Mouse (Mus musculus): ENCODE data around the gene Tnik.
A peak's percentile ranks its signal among the peaks of the same experiment; 100 is the strongest.

Gene Tnik

GRCm38 (mm10) chr3:28408859-28409459 is 145.9 kb downstream of the Tnik start:
- Histone ChIP-seq H3K4me3 (replicated peaks; ENCODE audit: low read length) (no peak overlapping the region), H3K27me3 (ENCODE audit: insufficient read depth, low read length) (no peaks in the 10 kb centered on the region), H3K9me3 (ENCODE audit: low read length) (no peaks in the 10 kb centered on the region), H3K4me1 (replicated peaks; ENCODE audit: low read depth, low read length) (peaks cover 14% of the 10 kb centered on the region), H3K36me3 (ENCODE audit: insufficient read depth, low read length) (no peaks in the 10 kb centered on the region)
- TF ChIP-seq NANOG (IDR thresholded peaks at IDR 0.05; ENCODE audit: borderline replicate concordance, low read length) (no peak), CTCF (conservative IDR thresholded peaks at IDR 0.05; ENCODE audit: low read length) (no peak), POU5F1 (IDR thresholded peaks at IDR 0.05; ENCODE audit: borderline replicate concordance, low read length) (no peak)

DNA sequence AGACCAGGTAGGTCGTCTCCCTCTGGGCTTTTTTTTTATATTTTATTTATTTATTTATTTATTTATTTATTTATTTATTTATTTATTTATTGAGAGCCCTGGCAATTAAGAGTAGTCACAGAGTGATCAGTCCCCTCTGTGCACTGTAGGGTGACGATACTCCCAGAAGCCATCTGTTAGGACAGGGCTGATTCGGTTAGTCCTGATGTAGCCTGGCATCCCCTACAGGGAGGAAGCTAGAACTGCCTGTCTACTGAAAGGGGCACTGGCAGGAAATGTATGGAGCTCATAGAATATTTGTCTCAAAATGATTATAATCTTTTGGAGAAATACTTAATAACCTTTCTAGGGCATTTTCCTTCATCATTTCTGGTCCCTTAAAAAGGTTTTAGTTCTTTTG is 147.3 kb downstream of the Tnik start:
- Histone ChIP-seq H3K9me3 (ENCODE audit: low read length) (no peaks in the 10 kb centered on the region), H3K4me1 (replicated peaks; ENCODE audit: low read depth, low read length) (peaks cover 12% of the 10 kb centered on the region), H3K27me3 (ENCODE audit: insufficient read depth, low read length) (no peaks in the 10 kb centered on the region), H3K4me3 (replicated peaks; ENCODE audit: low read length) (no peak overlapping the region), H3K36me3 (ENCODE audit: insufficient read depth, low read length) (no peaks in the 10 kb centered on the region)
- TF ChIP-seq POU5F1 (IDR thresholded peaks at IDR 0.05; ENCODE audit: borderline replicate concordance, low read length) (no peak), CTCF (conservative IDR thresholded peaks at IDR 0.05; ENCODE audit: low read length) (peak; percentile 16; the same call in 1 of the 2 replicates)

- no peaks in the 10 kb centered on the region for H3K27me3 ChIP-seq (ENCODE audit: insufficient read depth, low read length)
- H3K4me1 ChIP-seq (replicated peaks; ENCODE audit: low read depth, low read length) = no peaks in the 10 kb centered on the region; the same call in 1 of the 2 replicates
- no peaks in the 10 kb centered on the region for H3K9me3 ChIP-seq (ENCODE audit: low read length)
- no peak for TF ChIP-seq NANOG (IDR thresholded peaks at IDR 0.05; ENCODE audit: borderline replicate concordance, low read length)
- no peak for TF ChIP-seq CTCF (conservative IDR thresholded peaks at IDR 0.05; ENCODE audit: low read length)
- no peak for TF ChIP-seq POU5F1 (IDR thresholded peaks at IDR 0.05; ENCODE audit: borderline replicate concordance, low read length)
- no peaks in the 10 kb centered on the region for H3K36me3 ChIP-seq (ENCODE audit: insufficient read depth, low read length)
- no peak overlapping the region for H3K4me3 ChIP-seq (replicated peaks; ENCODE audit: low read length)
Measured at GRCm38 (mm10) chr3:28415986-28416385, 153.0 kb downstream of the Tnik start.

- H3K4me3 ChIP-seq (replicated peaks; ENCODE audit: low read length) = no peak overlapping the region
- H3K36me3 ChIP-seq (ENCODE audit: insufficient read depth, low read length) = no peaks in the 10 kb centered on the region
- H3K27me3 ChIP-seq (ENCODE audit: insufficient read depth, low read length) = no peaks in the 10 kb centered on the region
- H3K9me3 ChIP-seq (ENCODE audit: low read length) = no peaks in the 10 kb centered on the region
- no peaks in the 10 kb centered on the region; the same call in 1 of the 2 replicates for H3K4me1 ChIP-seq (replicated peaks; ENCODE audit: low read depth, low read length)
- no peak for TF ChIP-seq NANOG (IDR thresholded peaks at IDR 0.05; ENCODE audit: borderline replicate concordance, low read length)
- no peak for TF ChIP-seq CTCF (conservative IDR thresholded peaks at IDR 0.05; ENCODE audit: low read length)
- TF ChIP-seq POU5F1 (IDR thresholded peaks at IDR 0.05; ENCODE audit: borderline replicate concordance, low read length) = no peak
Measured at GRCm38 (mm10) chr3:28417091-28417715, 154.2 kb downstream of the Tnik start.

DNA sequence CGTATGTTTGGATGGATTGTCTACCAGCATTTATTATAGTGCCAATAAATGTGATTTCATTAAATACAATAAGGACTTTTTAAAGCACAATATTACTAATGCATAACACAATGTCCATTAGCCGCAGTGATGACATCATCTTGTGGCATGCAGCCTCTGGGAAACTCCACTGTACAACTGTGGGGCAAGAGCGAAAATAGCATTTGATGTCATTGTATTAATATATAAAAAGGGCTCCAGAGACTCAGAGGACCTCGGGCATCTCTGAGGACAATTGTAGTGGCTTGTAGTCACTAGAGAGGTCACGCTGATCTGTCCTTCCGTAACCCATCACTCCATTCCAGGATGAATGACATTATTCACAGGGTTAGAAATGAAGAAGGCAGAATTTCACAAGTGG is 157.2 kb downstream of the Tnik start:
- Histone ChIP-seq H3K27me3 (ENCODE audit: insufficient read depth, low read length) (no peaks in the 10 kb centered on the region), H3K4me1 (replicated peaks; ENCODE audit: low read depth, low read length) (no peaks in the 10 kb centered on the region; the same call in 1 of the 2 replicates), H3K36me3 (ENCODE audit: insufficient read depth, low read length) (no peaks in the 10 kb centered on the region), H3K4me3 (replicated peaks; ENCODE audit: low read length) (no peak overlapping the region), H3K9me3 (ENCODE audit: low read length) (no peaks in the 10 kb centered on the region)
- no peak for TF ChIP-seq POU5F1 (IDR thresholded peaks at IDR 0.05; ENCODE audit: borderline replicate concordance, low read length)
- no peak for TF ChIP-seq NANOG (IDR thresholded peaks at IDR 0.05; ENCODE audit: borderline replicate concordance, low read length)
- TF ChIP-seq CTCF (conservative IDR thresholded peaks at IDR 0.05; ENCODE audit: low read length) = no peak

DNA sequence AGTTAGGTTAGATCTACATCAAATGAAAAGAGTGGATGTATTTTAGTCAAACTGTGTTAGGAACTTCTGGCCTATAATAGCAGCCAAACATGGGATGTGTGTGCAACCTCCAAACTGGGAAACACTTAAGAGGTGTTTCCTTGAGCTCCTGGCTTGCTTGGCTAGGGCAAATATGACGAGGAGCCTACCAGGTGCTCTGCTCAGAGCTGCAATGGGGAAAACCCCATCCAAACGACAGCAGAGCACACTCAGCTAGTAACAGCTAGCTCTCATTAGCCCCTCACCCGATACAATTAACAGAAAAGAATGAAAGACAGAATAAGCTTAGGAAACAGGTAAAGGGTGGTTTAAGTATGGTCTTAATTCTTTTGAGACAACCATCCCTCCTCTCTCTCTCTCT is 157.7 kb downstream of the Tnik start:
- no peak for TF ChIP-seq NANOG (IDR thresholded peaks at IDR 0.05; ENCODE audit: borderline replicate concordance, low read length)
- TF ChIP-seq POU5F1 (IDR thresholded peaks at IDR 0.05; ENCODE audit: borderline replicate concordance, low read length) = no peak
- TF ChIP-seq CTCF (conservative IDR thresholded peaks at IDR 0.05; ENCODE audit: low read length) = no peak
- Histone ChIP-seq H3K4me1 (replicated peaks; ENCODE audit: low read depth, low read length) (no peaks in the 10 kb centered on the region; the same call in 1 of the 2 replicates), H3K36me3 (ENCODE audit: insufficient read depth, low read length) (no peaks in the 10 kb centered on the region), H3K4me3 (replicated peaks; ENCODE audit: low read length) (no peak overlapping the region), H3K27me3 (ENCODE audit: insufficient read depth, low read length) (no peaks in the 10 kb centered on the region), H3K9me3 (ENCODE audit: low read length) (no peaks in the 10 kb centered on the region)

GRCm38 (mm10) chr3:28421798-28422197 is 158.8 kb downstream of the Tnik start:
- Histone ChIP-seq H3K9me3 (ENCODE audit: low read length) (no peaks in the 10 kb centered on the region), H3K36me3 (ENCODE audit: insufficient read depth, low read length) (no peaks in the 10 kb centered on the region), H3K27me3 (ENCODE audit: insufficient read depth, low read length) (no peaks in the 10 kb centered on the region), H3K4me3 (replicated peaks; ENCODE audit: low read length) (no peak overlapping the region), H3K4me1 (replicated peaks; ENCODE audit: low read depth, low read length) (no peaks in the 10 kb centered on the region)
- no peak for TF ChIP-seq CTCF (conservative IDR thresholded peaks at IDR 0.05; ENCODE audit: low read length)
- no peak for TF ChIP-seq POU5F1 (IDR thresholded peaks at IDR 0.05; ENCODE audit: borderline replicate concordance, low read length)
- no peak for TF ChIP-seq NANOG (IDR thresholded peaks at IDR 0.05; ENCODE audit: borderline replicate concordance, low read length)

- H3K36me3 ChIP-seq (ENCODE audit: insufficient read depth, low read length) = no peaks in the 10 kb centered on the region
- no peak overlapping the region for H3K4me3 ChIP-seq (replicated peaks; ENCODE audit: low read length)
- no peaks in the 10 kb centered on the region for H3K4me1 ChIP-seq (replicated peaks; ENCODE audit: low read depth, low read length)
- no peaks in the 10 kb centered on the region for H3K27me3 ChIP-seq (ENCODE audit: insufficient read depth, low read length)
- TF ChIP-seq POU5F1 (IDR thresholded peaks at IDR 0.05; ENCODE audit: borderline replicate concordance, low read length) (no peak), NANOG (IDR thresholded peaks at IDR 0.05; ENCODE audit: borderline replicate concordance, low read length) (no peak), CTCF (conservative IDR thresholded peaks at IDR 0.05; ENCODE audit: low read length) (no peak)
- no peaks in the 10 kb centered on the region for H3K9me3 ChIP-seq (ENCODE audit: low read length)
Measured at GRCm38 (mm10) chr3:28422221-28422620, 159.2 kb downstream of the Tnik start.

All from E14TG2a.4 (cell line).